Mouse (Mus musculus) CD4-positive, CD25-positive, alpha-beta regulatory T cell, adult 9 weeks (primary cell): ENCODE data around the gene Txn1. TPM values are rescaled to one million over a fixed set of nuclear protein-coding genes. Genes with fewer than 3 reads are reported as not detected.

Source experiments
- polyA plus RNA-seq: library from polyadenylated mRNA; unstranded; fragments of 100-300 nt; shearing (Covaris generic); gene quantifications from one replicate; pipeline ENCODE4 v1.2.1, GENCODE M21; 2017

Txn1 gene
- polyA plus RNA-seq = 168 TPM

GRCm38 (mm10) chr4:57956029-57956960 is at the start of gene Txn1:
Gene Txn1, minus strand, starts transcription at chr4:57956411.

GRCm38 (mm10) chr4:57916201-57916661 is 40.0 kb downstream of the Txn1 start, which contains the start of gene D630039A03Rik:
Gene D630039A03Rik, minus strand, starts transcription at chr4:57916297.

Other genes with a start within 250 kb of the Txn1 start
- 3.6 TPM for gene Akap2, start 238.8 kb downstream of the Txn1 start, polyA plus RNA-seq
- gene D630039A03Rik, start 40.1 kb downstream of the Txn1 start, polyA plus RNA-seq = 15.3 TPM
- gene Txndc8, start 52.7 kb upstream of the Txn1 start, polyA plus RNA-seq = not detected